Mouse (Mus musculus) erythroblast, embryonic 14.5 days (primary cell): ENCODE results near the gene Lrmda.

ENCODE experiments used
- GATA1 ChIP-seq: IDR thresholded peaks from 2 replicates; pipeline ENCODE4 v1.6.1; 2012; ENCODE audit warnings: low read length, inconsistent platforms, mixed read lengths
- TAL1 ChIP-seq: IDR thresholded peaks from 3 replicates; pipeline ENCODE4 v1.6.1; 2012; ENCODE audit warnings: low read length, inconsistent platforms, mixed read lengths

DNA sequence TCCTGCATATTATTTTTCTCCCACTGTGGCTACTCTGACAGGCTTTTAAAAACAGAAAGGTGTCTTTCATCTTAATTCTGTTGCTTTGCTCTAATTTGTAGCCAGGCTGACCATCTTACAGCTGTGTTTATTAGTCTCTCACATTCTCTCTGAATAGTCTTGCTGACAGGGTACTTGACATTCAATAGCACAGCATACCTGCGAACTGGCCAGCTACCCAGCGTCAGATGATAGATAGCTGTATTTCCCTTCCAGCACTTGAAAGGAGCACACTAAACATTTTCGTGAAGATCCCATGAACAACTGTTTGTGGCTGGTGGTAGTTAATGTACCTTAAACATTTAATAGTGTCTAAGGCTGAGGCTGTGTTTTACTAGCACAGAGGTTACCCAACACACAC, 646.9 kb downstream of the Lrmda start:
- TF ChIP-seq GATA1 (no peak), TAL1 (no peak)
